Mouse (Mus musculus): Measurements from ENCODE around the gene Ppm1h. TPM values are rescaled to one million over a fixed set of nuclear protein-coding genes. Genes with fewer than 3 reads are reported as not detected.

Ppm1h gene
- total and polyA plus RNA-seq, 3 experiments: 6.9 to 14.9 TPM; not detected in 1

GRCm38 (mm10) chr10:122815094-122815493, 136.5 kb downstream of the Ppm1h start:
- DNase-seq (ENCODE audit: low read depth, low spot score): no peak

GRCm38 (mm10) chr10:122817741-122818140, 139.2 kb downstream of the Ppm1h start:
- DNase-seq (ENCODE audit: low read depth, low spot score): no peak
- Histone ChIP-seq H3K4me1 (ENCODE audit: control insufficient read depth in 1 of 2, insufficient read depth in 2 of 2, low read length in 2 of 2) (no peaks in the 10 kb centered on the region), H3K27me3 (ENCODE audit: control insufficient read depth in 1 of 2, insufficient read depth in 2 of 2, low read length in 2 of 2) (no peaks in the 10 kb centered on the region), H3K27ac (ENCODE audit: control insufficient read depth, low read depth, low read length) (no peak overlapping the region), H3K4me3 (ENCODE audit: control insufficient read depth in 1 of 2, insufficient read depth in 1 of 2, low read depth in 2 of 2, low read length in 2 of 2) (no peak overlapping the region), H3K9me3 (replicated peaks; ENCODE audit: insufficient read depth, low read length) (no peaks in the 10 kb centered on the region), H3K9ac (ENCODE audit: control insufficient read depth, low read depth, low read length, poor library complexity, severe bottlenecking) (no peak overlapping the region), H3K36me3 (ENCODE audit: control insufficient read depth in 1 of 2, insufficient read depth in 2 of 2, low read length in 2 of 2) (no peaks in the 10 kb centered on the region; a peak in 1 of 4 replicates), H3K79me2 (ENCODE audit: control insufficient read depth, insufficient read depth, low read length, poor library complexity) (no peaks in the 10 kb centered on the region)
- TF ChIP-seq ZNF384 (IDR thresholded peaks at IDR 0.05; ENCODE audit: low read depth, low read length) (no peak), MAX (IDR thresholded peaks at IDR 0.05; ENCODE audit: low read length) (no peak), TAL1 (IDR thresholded peaks at IDR 0.05; ENCODE audit: low read length) (no peak), NRF1 (IDR thresholded peaks at IDR 0.05; ENCODE audit: insufficient read depth, low read depth, low read length, poor library complexity, severe bottlenecking) (no peak), CHD1 (IDR thresholded peaks at IDR 0.05; ENCODE audit: low read depth, low read length) (no peak), CHD2 (IDR thresholded peaks at IDR 0.05; ENCODE audit: low read length) (no peak), ZKSCAN1 (IDR thresholded peaks at IDR 0.05; ENCODE audit: low read depth, low read length) (no peak), TCF12 (IDR thresholded peaks at IDR 0.05; ENCODE audit: low read depth, low read length) (no peak), MYC (IDR thresholded peaks at IDR 0.05; ENCODE audit: low read depth, low read length) (no peak), GABPA (IDR thresholded peaks at IDR 0.05; ENCODE audit: low read depth, low read length) (no peak)

More at GRCm38 (mm10) chr10:122815094-122815493, 136.5 kb downstream of the Ppm1h start:
- Histone ChIP-seq H3K27me3 (ENCODE audit: control insufficient read depth in 1 of 2, insufficient read depth in 2 of 2, low read length in 2 of 2) (no peaks in the 10 kb centered on the region), H3K27ac (ENCODE audit: control insufficient read depth, low read depth, low read length) (no peak overlapping the region), H3K4me3 (ENCODE audit: control insufficient read depth in 1 of 2, insufficient read depth in 1 of 2, low read depth in 2 of 2, low read length in 2 of 2) (no peak overlapping the region), H3K36me3 (ENCODE audit: control insufficient read depth in 1 of 2, insufficient read depth in 2 of 2, low read length in 2 of 2) (no peaks in the 10 kb centered on the region; a peak in 1 of 4 replicates), H3K9ac (ENCODE audit: control insufficient read depth, low read depth, low read length, poor library complexity, severe bottlenecking) (no peak overlapping the region), H3K4me1 (ENCODE audit: control insufficient read depth in 1 of 2, insufficient read depth in 2 of 2, low read length in 2 of 2) (no peaks in the 10 kb centered on the region), H3K79me2 (ENCODE audit: control insufficient read depth, insufficient read depth, low read length, poor library complexity) (no peaks in the 10 kb centered on the region), H3K9me3 (replicated peaks; ENCODE audit: insufficient read depth, low read length) (no peaks in the 10 kb centered on the region)
- no peak for TF ChIP-seq POLR2A (IDR thresholded peaks at IDR 0.05; ENCODE audit: control insufficient read depth in 1 of 2, insufficient read depth in 1 of 2, low read depth in 1 of 2, low read length in 2 of 2, poor library complexity in 1 of 2)
- TF ChIP-seq HCFC1 (IDR thresholded peaks at IDR 0.05; ENCODE audit: low read depth, low read length): no peak
- TF ChIP-seq USF1 (IDR thresholded peaks at IDR 0.05; ENCODE audit: low read depth, low read length): no peak
- no peak for TF ChIP-seq RCOR1 (IDR thresholded peaks at IDR 0.05; ENCODE audit: low read depth, low read length)
- no peak for TF ChIP-seq MAZ (IDR thresholded peaks at IDR 0.05; ENCODE audit: low read depth, low read length)
- TF ChIP-seq POLR2AphosphoS2 (IDR thresholded peaks at IDR 0.05; ENCODE audit: low read length): no peak
- TF ChIP-seq TCF12 (IDR thresholded peaks at IDR 0.05; ENCODE audit: low read depth, low read length): no peak
- TF ChIP-seq ZNF384 (IDR thresholded peaks at IDR 0.05; ENCODE audit: low read depth, low read length): no peak
- no peak for TF ChIP-seq GABPA (IDR thresholded peaks at IDR 0.05; ENCODE audit: low read depth, low read length)
